Mouse (Mus musculus) limb, embryonic 13.5 days (tissue): ENCODE data around the gene Rab34. TPM values are rescaled to one million over a fixed set of nuclear protein-coding genes. Genes with fewer than 3 reads are reported as not detected.
A peak's percentile ranks its signal among the peaks of the same experiment; 100 is the strongest.

Experiments used
- ATAC-seq: fragments of 200-750 bp; cut with Nextera tagmentation; 2 replicates; pipeline ENCODE4 v1.8.0; 2017; ENCODE audit warnings: low read depth, moderate number of reproducible peaks, moderate TSS enrichment; ENCODE audit not compliant: low FRiP score
- H3K27ac ChIP-seq: fragments of 300-500 bp; sonication (generic); 2 replicates; pipeline ENCODE4 v1.5.1; 2015; ENCODE audit warnings: inconsistent platforms, mild to moderate bottlenecking, moderate library complexity
- H3K27me3 ChIP-seq: fragments of 300-500 bp; sonication (generic); 2 replicates; pipeline ENCODE4 v1.6.1; 2015; ENCODE audit warnings: mild to moderate bottlenecking, inconsistent platforms
- H3K36me3 ChIP-seq: fragments of 300-500 bp; sonication (generic); 2 replicates; pipeline ENCODE4 v1.6.1; 2015; ENCODE audit warnings: inconsistent platforms, mild to moderate bottlenecking, moderate library complexity
- H3K4me1 ChIP-seq: fragments of 300-500 bp; sonication (generic); 2 replicates; pipeline ENCODE4 v1.6.1; 2015; ENCODE audit warnings: inconsistent platforms
- H3K4me2 ChIP-seq: fragments of 300-500 bp; sonication (generic); replicated peaks from 2 replicates; pipeline ENCODE4 v1.6.1; 2015; ENCODE audit warnings: inconsistent platforms, mild to moderate bottlenecking, moderate library complexity
- H3K4me3 ChIP-seq: fragments of 300-500 bp; sonication (generic); 2 replicates; pipeline ENCODE4 v1.5.1; 2015; ENCODE audit warnings: moderate library complexity, mild to moderate bottlenecking, inconsistent platforms
- H3K9ac ChIP-seq: fragments of 300-500 bp; sonication (generic); 2 replicates; pipeline ENCODE4 v1.6.1; 2015; ENCODE audit warnings: mild to moderate bottlenecking, inconsistent platforms
- H3K9me3 ChIP-seq: fragments of 300-500 bp; sonication (generic); 2 replicates; pipeline ENCODE4 v1.6.1; 2016; ENCODE audit warnings: inconsistent platforms
- WGBS: fragments of 180-500 bp; shearing (Covaris S2); methylation state at CpG from one replicate; pipeline ENCODE4 v1.1.7; 2015; 5-methylcytosine and 5-hydroxymethylcytosine counted together
- polyA plus RNA-seq: library from polyadenylated mRNA; unstranded; fragments of >200 nt; fragmentation: Nextera tagmentation; extraction: Ambion mirVana; gene quantifications from 2 replicates; pipeline ENCODE4 v1.2.1, GENCODE M21; 2015

Gene Rab34
- polyA plus RNA-seq, 1 experiment from 2014 or later, result 171 TPM

- Histone ChIP-seq H3K9me3 (no peaks in the 10 kb centered on the region), H3K9ac (no peak overlapping the region), H3K27me3 (no peaks in the 10 kb centered on the region), H3K27ac (peak overlapping the region; percentile 45; the same call in 1 of the 2 replicates), H3K4me1 (peaks cover 54% of the 10 kb centered on the region), H3K36me3 (peaks cover 74% of the 10 kb centered on the region), H3K4me3 (no peak overlapping the region), H3K4me2 (0 out of 2 replicates have a peak overlapping the region, but pooled peaks have one; percentile 11)
- WGBS, result 76% methylated on average over 7 of the region's 7 CpGs
- ATAC-seq, result no peak
Measured at GRCm38 (mm10) chr11:78159557-78159956, 28.7 kb upstream of the Rab34 start.

- 88% methylated on average over 18 of the region's 18 CpGs for WGBS
- H3K27ac ChIP-seq, result 0 out of 2 replicates have a peak overlapping the region, but pooled peaks have one; percentile 45
- H3K9me3 ChIP-seq, result no peaks in the 10 kb centered on the region
- no peak for ATAC-seq
- H3K4me2 ChIP-seq, result no peak overlapping the region
- no peaks in the 10 kb centered on the region for H3K27me3 ChIP-seq
- peaks cover 54% of the 10 kb centered on the region for H3K4me1 ChIP-seq
- H3K36me3 ChIP-seq, result peaks cover 68% of the 10 kb centered on the region
- H3K9ac ChIP-seq, result no peak overlapping the region
- H3K4me3 ChIP-seq, result no peak overlapping the region
Measured at GRCm38 (mm10) chr11:78160171-78160570, 28.1 kb upstream of the Rab34 start.

DNA sequence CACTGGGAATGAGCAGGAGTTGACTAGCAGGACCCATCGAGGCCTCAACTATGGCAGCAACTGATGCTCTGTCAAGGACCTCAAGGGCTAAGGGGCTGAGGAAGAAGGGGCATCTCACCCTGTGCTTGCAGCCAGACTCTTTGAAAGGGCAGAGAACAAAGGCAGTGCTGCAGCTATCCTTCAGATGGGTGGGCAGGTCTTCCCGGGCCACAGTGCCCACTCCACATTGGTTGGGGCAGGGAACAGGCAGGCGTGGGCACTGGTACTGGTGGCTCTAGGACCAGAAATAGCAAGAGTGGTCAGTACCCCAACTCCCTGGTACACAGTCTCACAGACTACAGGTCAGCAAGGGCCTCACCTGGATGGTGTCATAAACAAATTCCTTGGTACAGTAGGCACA lies 27.6 kb upstream of the Rab34 start:
- Histone ChIP-seq H3K36me3 (peaks cover 63% of the 10 kb centered on the region), H3K4me2 (0 out of 2 replicates have a peak overlapping the region, but pooled peaks have one; percentile 91), H3K4me3 (no peak overlapping the region), H3K9ac (no peak overlapping the region), H3K4me1 (peaks cover 55% of the 10 kb centered on the region), H3K27me3 (no peaks in the 10 kb centered on the region), H3K27ac (no peak overlapping the region), H3K9me3 (no peaks in the 10 kb centered on the region)
- no peak for ATAC-seq
- 88% methylated on average over 3 of the region's 3 CpGs for WGBS

GRCm38 (mm10) chr11:78161169-78161568 lies 27.1 kb upstream of the Rab34 start:
- H3K9ac ChIP-seq, result peak overlapping the region; percentile 25; the same call in 1 of the 2 replicates
- peaks cover 60% of the 10 kb centered on the region for H3K4me1 ChIP-seq
- no peaks in the 10 kb centered on the region for H3K27me3 ChIP-seq
- no peak for ATAC-seq
- WGBS, result 89% methylated on average over 14 of the region's 14 CpGs
- H3K9me3 ChIP-seq, result no peaks in the 10 kb centered on the region
- peaks cover 60% of the 10 kb centered on the region for H3K36me3 ChIP-seq
- no peak overlapping the region; the same call in 1 of the 2 replicates for H3K27ac ChIP-seq
- peak overlapping the region; percentile 91 for H3K4me2 ChIP-seq
- no peak overlapping the region for H3K4me3 ChIP-seq

- Histone ChIP-seq H3K4me1 (peaks cover 65% of the 10 kb centered on the region), H3K9ac (peak overlapping the region; percentile 99; the same call in 1 of the 2 replicates), H3K36me3 (peaks cover 52% of the 10 kb centered on the region), H3K4me2 (peak overlapping the region; percentile 91), H3K27me3 (no peaks in the 10 kb centered on the region), H3K9me3 (no peaks in the 10 kb centered on the region), H3K4me3 (peak overlapping the region; percentile 100), H3K27ac (peak overlapping the region; percentile 100)
- 41% methylated on average over 4 of the region's 4 CpGs for WGBS
- no peak for ATAC-seq
Measured at GRCm38 (mm10) chr11:78161968-78162367, 26.3 kb upstream of the Rab34 start.

- Histone ChIP-seq H3K4me2 (peak overlapping the region; percentile 91), H3K36me3 (peaks cover 51% of the 10 kb centered on the region), H3K4me1 (peaks cover 63% of the 10 kb centered on the region), H3K9ac (peak overlapping the region; percentile 99), H3K4me3 (peak overlapping the region; percentile 100), H3K9me3 (no peaks in the 10 kb centered on the region), H3K27me3 (no peaks in the 10 kb centered on the region), H3K27ac (peak overlapping the region; percentile 100)
- ATAC-seq, result no peak
- WGBS, result 38% methylated on average over 6 of the region's 6 CpGs
Measured at GRCm38 (mm10) chr11:78162504-78162903, 25.7 kb upstream of the Rab34 start.

GRCm38 (mm10) chr11:78163045-78163444 lies 25.2 kb upstream of the Rab34 start:
- peaks cover 59% of the 10 kb centered on the region for H3K4me1 ChIP-seq
- H3K4me2 ChIP-seq, result peak overlapping the region; percentile 91
- peak overlapping the region; percentile 100 for H3K4me3 ChIP-seq
- peaks cover 51% of the 10 kb centered on the region for H3K36me3 ChIP-seq
- peak overlapping the region; percentile 100 for H3K27ac ChIP-seq
- no peaks in the 10 kb centered on the region for H3K9me3 ChIP-seq
- WGBS, result 51% methylated on average over 2 of the region's 2 CpGs
- H3K27me3 ChIP-seq, result no peaks in the 10 kb centered on the region
- H3K9ac ChIP-seq, result peak overlapping the region; percentile 99
- ATAC-seq, result no peak

GRCm38 (mm10) chr11:78163681-78164603 lies 24.3 kb upstream of the Rab34 start:
- ATAC-seq, result peak; percentile 65
- Histone ChIP-seq H3K4me3 (peak overlapping the region; percentile 100), H3K27ac (peak overlapping the region; percentile 100), H3K4me1 (peaks cover 54% of the 10 kb centered on the region), H3K9ac (peak overlapping the region; percentile 99), H3K36me3 (peaks cover 43% of the 10 kb centered on the region), H3K27me3 (no peaks in the 10 kb centered on the region), H3K4me2 (peak overlapping the region; percentile 91), H3K9me3 (no peaks in the 10 kb centered on the region)
- WGBS, result 0% methylated on average over 22 of the region's 22 CpGs

GRCm38 (mm10) chr11:78164604-78164923 lies 23.7 kb upstream of the Rab34 start:
- Histone ChIP-seq H3K9me3 (no peaks in the 10 kb centered on the region), H3K4me2 (peak overlapping the region; percentile 91), H3K4me1 (peaks cover 49% of the 10 kb centered on the region), H3K27ac (peak overlapping the region; percentile 100), H3K36me3 (peaks cover 37% of the 10 kb centered on the region), H3K9ac (peak overlapping the region; percentile 99), H3K27me3 (no peaks in the 10 kb centered on the region), H3K4me3 (peak overlapping the region; percentile 100)
- no peak for ATAC-seq
- 0% methylated on average over 14 of the region's 14 CpGs for WGBS

DNA sequence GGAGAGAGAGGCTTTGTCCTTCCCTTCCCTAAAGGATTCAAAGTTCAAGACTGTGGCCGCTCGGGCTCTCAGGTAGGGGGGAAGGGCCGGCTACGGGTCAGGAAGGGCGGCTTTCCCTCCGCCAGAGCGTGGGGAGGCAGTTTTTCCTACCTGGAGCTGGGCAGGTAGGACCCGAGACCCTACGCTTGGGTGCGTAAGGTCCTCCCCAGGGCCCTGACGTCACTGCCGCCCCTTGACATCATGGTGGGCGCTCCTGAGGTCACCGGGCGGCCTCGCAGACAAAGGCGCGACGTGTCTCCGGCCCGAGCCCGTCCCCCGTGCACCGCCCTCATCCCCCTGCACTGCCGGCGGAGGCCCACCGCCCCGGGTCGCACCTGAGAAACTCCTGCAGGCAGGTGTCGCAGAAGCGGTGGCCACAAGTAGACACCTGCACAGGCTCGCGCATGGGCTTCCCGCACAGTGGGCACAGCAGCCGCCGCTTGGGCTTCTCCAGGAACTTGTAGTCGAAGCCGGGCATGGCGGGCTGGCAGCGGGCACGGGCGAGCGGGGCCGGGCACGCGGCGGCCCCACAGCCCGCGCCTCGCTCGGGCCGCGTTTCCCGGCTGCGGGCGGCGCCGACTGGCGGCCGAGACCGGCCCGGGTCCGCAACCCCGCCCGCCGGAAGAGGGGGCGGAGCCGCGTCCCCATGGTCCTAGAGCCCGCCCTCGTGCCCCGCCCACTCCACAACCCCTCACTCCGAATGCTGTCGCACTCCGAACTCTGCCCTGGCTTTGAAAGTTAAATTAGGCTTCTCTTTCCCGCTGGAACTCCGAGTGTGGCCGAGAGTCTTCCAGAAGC lies 23.1 kb upstream of the Rab34 start, which contains the start of gene Traf4:
Gene Traf4 (minus strand): TSS at position 666 of the 837 bp plus-strand sequence.
- H3K4me2 ChIP-seq, result peak within 1 kb of the TSS; percentile 91
- peak within 1 kb of the TSS; percentile 100 for H3K27ac ChIP-seq
- peak within 1 kb of the TSS; percentile 100 for H3K4me3 ChIP-seq
- under 1% methylated on average over 67 of the region's 78 CpGs for WGBS
- peaks cover 31% of the 10 kb centered on the region for H3K36me3 ChIP-seq
- peak; percentile 78 for ATAC-seq
- H3K9ac ChIP-seq, result peak within 1 kb of the TSS; percentile 99
- peaks cover 46% of the 10 kb centered on the region for H3K4me1 ChIP-seq
- no peaks in the 10 kb centered on the region for H3K9me3 ChIP-seq
- no peaks in the 10 kb centered on the region for H3K27me3 ChIP-seq

- WGBS, result 5% methylated on average over 16 of the region's 16 CpGs
- ATAC-seq, result peak; percentile 20
- H3K27me3 ChIP-seq, result no peaks in the 10 kb centered on the region
- peak overlapping the region; percentile 87 for H3K27ac ChIP-seq
- H3K9me3 ChIP-seq, result no peaks in the 10 kb centered on the region
- peak overlapping the region; percentile 91 for H3K4me2 ChIP-seq
- peaks cover 41% of the 10 kb centered on the region for H3K4me1 ChIP-seq
- peak overlapping the region; percentile 99 for H3K9ac ChIP-seq
- H3K4me3 ChIP-seq, result peak overlapping the region; percentile 100
- peaks cover 25% of the 10 kb centered on the region for H3K36me3 ChIP-seq
Measured at GRCm38 (mm10) chr11:78165761-78166109, 22.5 kb upstream of the Rab34 start.

- H3K9ac ChIP-seq, result peak overlapping the region; percentile 99
- H3K4me2 ChIP-seq, result peak overlapping the region; percentile 91
Measured at GRCm38 (mm10) chr11:78166161-78166560, 22.1 kb upstream of the Rab34 start.

More at GRCm38 (mm10) chr11:78166161-78166560, 22.1 kb upstream of the Rab34 start:
- ATAC-seq, result no peak
- 38% methylated on average over 4 of the region's 4 CpGs for WGBS
- peak overlapping the region; percentile 87 for H3K27ac ChIP-seq
- peaks cover 25% of the 10 kb centered on the region for H3K36me3 ChIP-seq
- peak overlapping the region; percentile 100 for H3K4me3 ChIP-seq
- peaks cover 36% of the 10 kb centered on the region for H3K4me1 ChIP-seq
- no peaks in the 10 kb centered on the region for H3K27me3 ChIP-seq
- no peaks in the 10 kb centered on the region for H3K9me3 ChIP-seq
